Mouse (Mus musculus) heart, embryonic 14.5 days (tissue): ENCODE results near the gene Chit1. TPM values are rescaled to one million over a fixed set of nuclear protein-coding genes. Genes with fewer than 3 reads are reported as not detected.

Source experiments
- ATAC-seq: fragments of 200-750 bp; cut with Nextera tagmentation; 2 replicates; pipeline ENCODE4 v1.8.0; 2017; ENCODE audit warnings: low read depth, moderate TSS enrichment; ENCODE audit not compliant: insufficient number of reproducible peaks, insufficient read depth, low FRiP score
- H3K27ac ChIP-seq, 2 experiments: fragments of 200-500 bp in 1 of 2; fragments of 300-500 bp in 1 of 2; sonication (generic) in 1 of 2; replicated peaks in 1 of 2; 2 replicates each; pipeline ENCODE4 v1.5.1; 2012 to 2014; ENCODE audit warnings: low read depth in 2 of 2, low read length in 2 of 2, control low read depth in 1 of 2, mild to moderate bottlenecking in 1 of 2, mixed read lengths in 1 of 2; ENCODE audit not compliant: control insufficient read depth in 1 of 2, insufficient read depth in 1 of 2
- H3K27me3 ChIP-seq: fragments of 300-500 bp; sonication (generic); 2 replicates; pipeline ENCODE4 v1.6.1; 2014; ENCODE audit warnings: mild to moderate bottlenecking, low read length, control low read depth; ENCODE audit not compliant: control insufficient read depth, insufficient read depth
- H3K36me3 ChIP-seq: fragments of 300-500 bp; sonication (generic); 2 replicates; pipeline ENCODE4 v1.6.1; 2014; ENCODE audit warnings: mild to moderate bottlenecking, control low read depth, low read length, mixed read lengths; ENCODE audit not compliant: control insufficient read depth, insufficient read depth
- H3K4me1 ChIP-seq, 2 experiments: fragments of 200-500 bp in 1 of 2; fragments of 300-500 bp in 1 of 2; sonication (generic) in 1 of 2; 2 replicates each; pipeline ENCODE4 v1.6.1; 2012 to 2014; ENCODE audit warnings: low read length in 2 of 2, control low read depth in 1 of 2, mixed read lengths in 1 of 2; ENCODE audit not compliant: control insufficient read depth in 2 of 2, insufficient read depth in 2 of 2
- H3K4me2 ChIP-seq: fragments of 300-500 bp; sonication (generic); 2 replicates; pipeline ENCODE4 v1.6.1; 2014; ENCODE audit warnings: mild to moderate bottlenecking, low read length
- H3K4me3 ChIP-seq, 2 experiments: fragments of 200-500 bp in 1 of 2; fragments of 300-500 bp in 1 of 2; sonication (generic) in 1 of 2; 2 replicates each; pipeline ENCODE4 v1.5.1; 2012 to 2014; ENCODE audit warnings: low read length in 2 of 2, mild to moderate bottlenecking in 2 of 2, control low read depth in 1 of 2, low read depth in 1 of 2, moderate library complexity in 1 of 2; ENCODE audit not compliant: control insufficient read depth in 1 of 2, insufficient read depth in 1 of 2
- H3K9ac ChIP-seq: fragments of 300-500 bp; sonication (generic); 2 replicates; pipeline ENCODE4 v1.6.1; 2014; ENCODE audit warnings: mild to moderate bottlenecking, low read length
- H3K9me3 ChIP-seq: fragments of 300-500 bp; sonication (generic); 2 replicates; pipeline ENCODE4 v1.6.1; 2016; ENCODE audit warnings: low read length, control low read depth; ENCODE audit not compliant: control insufficient read depth
- WGBS: fragments of 180-500 bp; shearing (Covaris S2); extraction: QIAGEN DNeasy Blood & Tissue Kit; methylation state at CpG from one replicate; pipeline ENCODE4 v1.1.7; 2014; 5-methylcytosine and 5-hydroxymethylcytosine counted together
- polyA plus RNA-seq: library from polyadenylated mRNA; unstranded; fragments of >200 nt; fragmentation: Nextera tagmentation; extraction: Ambion mirVana; gene quantifications from 2 replicates; pipeline ENCODE4 v1.2.1, GENCODE M21; 2014

The Chit1 gene
- polyA plus RNA-seq, 1 experiment from 2014 or later = 0.96 TPM

DNA sequence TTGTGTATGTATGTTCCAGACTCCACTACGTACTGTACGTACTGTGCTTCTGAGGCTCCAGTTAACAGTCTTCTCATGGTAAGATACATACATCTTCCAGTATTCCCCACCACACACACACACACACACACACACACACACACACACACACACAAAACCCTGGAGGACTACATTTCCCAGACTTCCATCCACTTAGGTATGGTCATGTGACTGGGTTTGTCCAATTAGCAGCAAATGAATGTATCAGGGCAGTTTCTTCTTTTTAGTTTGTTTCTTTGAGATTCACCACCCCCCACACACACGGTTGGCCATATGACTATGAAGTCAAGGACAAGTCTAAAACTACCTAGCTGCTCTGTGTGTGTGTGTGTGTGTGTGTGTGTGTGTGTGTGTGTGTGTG lies 1.0 kb upstream of the Chit1 start:
- Histone ChIP-seq H3K9ac (no peak overlapping the region), H3K27me3 (no peaks in the 10 kb centered on the region), H3K9me3 (no peaks in the 10 kb centered on the region), H3K4me1 (no peaks in the 10 kb centered on the region), H3K4me2 (no peak overlapping the region), H3K36me3 (no peaks in the 10 kb centered on the region), H3K27ac (no peak overlapping the region), H3K4me3 (no peak overlapping the region)
- no peak for ATAC-seq
- WGBS = 89% methylated on average over 3 of the region's 3 CpGs

DNA sequence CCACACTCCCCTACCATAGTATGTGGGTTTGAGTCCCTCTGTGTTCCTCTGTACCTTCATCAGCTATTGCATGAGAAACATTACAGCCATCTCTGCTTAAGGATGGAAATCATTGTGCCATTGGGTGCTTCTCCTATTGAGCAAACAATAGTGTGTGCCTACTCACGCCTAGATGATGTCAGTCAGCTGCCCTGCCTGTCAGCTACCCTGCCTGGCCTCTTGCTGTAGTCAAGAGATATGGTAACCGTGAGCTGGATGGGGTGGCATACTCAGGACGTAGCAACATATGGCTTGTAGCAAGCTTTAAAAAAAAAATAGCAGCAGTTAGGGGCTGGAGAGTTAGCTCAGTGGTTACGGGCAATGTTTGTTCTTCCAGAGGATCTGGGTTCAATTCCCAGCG lies 593 bp upstream of the Chit1 start:
- Histone ChIP-seq H3K9me3 (no peaks in the 10 kb centered on the region), H3K9ac (no peak overlapping the region), H3K36me3 (no peaks in the 10 kb centered on the region), H3K27ac (no peak overlapping the region), H3K4me3 (no peak overlapping the region), H3K4me2 (no peak overlapping the region), H3K4me1 (0 out of 4 replicates have a peak, but pooled peaks cover 0 to 2% of the 10 kb centered on the region in 2 experiments), H3K27me3 (no peaks in the 10 kb centered on the region)
- no peak for ATAC-seq
- WGBS = 65% methylated on average over 5 of the region's 5 CpGs

DNA sequence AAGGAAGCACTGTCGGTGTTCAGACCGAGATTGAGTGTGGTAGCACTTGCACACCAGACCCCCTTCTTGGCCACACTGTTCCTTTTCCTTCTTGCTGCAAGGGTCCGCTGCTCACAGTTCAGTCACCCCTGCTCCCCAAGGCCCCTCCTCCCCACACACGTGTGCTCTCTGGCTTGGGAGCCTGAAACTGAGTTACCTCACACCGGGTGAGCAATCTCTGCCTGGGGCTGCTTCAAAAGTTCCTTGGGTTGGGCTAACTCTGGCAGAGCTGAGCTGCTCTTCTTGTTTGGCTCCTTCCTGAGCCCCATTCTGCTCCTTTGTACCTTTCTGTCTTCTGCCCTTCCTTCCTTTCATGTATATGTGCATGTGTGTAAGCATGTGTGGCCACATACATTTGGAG lies 2.5 kb downstream of the Chit1 start:
- Histone ChIP-seq H3K36me3 (no peaks in the 10 kb centered on the region), H3K9ac (no peak overlapping the region), H3K4me1 (0 out of 4 replicates have a peak, but pooled peaks cover 0 to 2% of the 10 kb centered on the region in 2 experiments), H3K4me3 (no peak overlapping the region), H3K9me3 (no peaks in the 10 kb centered on the region), H3K4me2 (no peak overlapping the region), H3K27me3 (no peaks in the 10 kb centered on the region), H3K27ac (no peak overlapping the region)
- WGBS = 67% methylated on average over 5 of the region's 5 CpGs
- no peak for ATAC-seq

DNA sequence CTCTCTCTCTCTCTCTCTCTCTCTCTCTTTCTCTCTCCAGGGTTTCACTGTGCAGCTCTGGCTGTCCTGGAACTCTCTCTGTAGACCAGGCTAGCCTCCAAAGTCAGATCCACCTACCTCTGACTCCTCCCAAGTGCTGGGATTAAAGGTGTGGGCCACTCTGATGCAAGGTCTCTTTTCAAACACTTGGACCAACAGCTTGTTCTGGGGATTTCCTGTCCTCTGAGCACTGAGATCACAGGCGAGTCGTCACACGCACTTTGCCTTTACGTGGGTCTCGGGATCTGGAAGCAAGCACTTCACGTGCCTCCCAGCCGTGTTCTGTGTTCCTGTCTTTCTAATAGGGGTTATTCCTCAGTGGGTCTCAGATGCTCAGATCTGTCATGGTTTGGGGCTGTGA lies 3.0 kb downstream of the Chit1 start:
- 73% methylated on average over 7 of the region's 7 CpGs for WGBS
- Histone ChIP-seq H3K4me2 (no peak overlapping the region), H3K4me1 (0 out of 4 replicates have a peak, but pooled peaks cover 0 to 2% of the 10 kb centered on the region in 2 experiments), H3K4me3 (no peak overlapping the region), H3K27me3 (no peaks in the 10 kb centered on the region), H3K9me3 (no peaks in the 10 kb centered on the region), H3K36me3 (no peaks in the 10 kb centered on the region), H3K9ac (no peak overlapping the region), H3K27ac (no peak overlapping the region)
- no peak for ATAC-seq

DNA sequence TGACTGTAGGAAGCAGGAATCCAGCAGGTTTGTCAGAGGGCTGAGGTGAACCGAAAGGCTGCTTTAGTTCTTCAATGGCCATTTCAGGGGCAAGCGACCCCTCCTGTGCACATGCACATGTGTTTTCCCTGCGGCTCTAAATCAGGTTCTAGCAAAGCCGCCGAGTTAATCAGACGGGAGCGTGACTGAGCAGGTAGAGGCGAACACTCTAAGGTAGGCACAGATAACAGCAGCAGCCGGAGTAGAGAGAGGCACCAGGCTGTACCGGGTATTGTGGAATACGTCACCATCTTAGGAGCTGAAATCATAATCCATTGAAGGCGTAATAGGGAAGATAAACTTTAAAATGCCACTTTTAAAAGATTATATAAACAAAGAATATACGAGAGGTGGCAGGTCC lies 3.7 kb downstream of the Chit1 start:
- WGBS = 62% methylated on average over 13 of the region's 13 CpGs

DNA sequence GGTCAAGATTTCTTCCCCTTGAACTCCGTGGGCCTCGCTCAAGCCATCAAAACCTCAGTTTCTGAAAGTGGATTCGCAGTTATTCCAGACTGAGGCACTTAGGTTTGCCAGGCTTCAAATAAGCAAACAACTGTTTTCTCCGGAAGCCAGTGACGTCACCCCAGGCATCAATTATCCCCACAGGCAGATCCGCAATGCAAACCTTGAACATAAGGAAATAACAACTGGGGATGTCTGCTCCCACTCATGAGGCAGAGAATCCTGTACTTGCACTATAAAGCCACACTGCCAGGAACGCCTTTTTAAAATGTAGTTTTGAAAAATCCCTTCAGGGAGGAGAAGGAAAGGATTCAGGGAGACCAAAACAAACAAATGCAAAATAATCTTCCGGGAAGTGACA lies 4.4 kb downstream of the Chit1 start:
- ATAC-seq = no peak
- no peaks in the 10 kb centered on the region for H3K27me3 ChIP-seq
- H3K9ac ChIP-seq = no peak overlapping the region
- H3K9me3 ChIP-seq = no peaks in the 10 kb centered on the region
- H3K36me3 ChIP-seq = no peaks in the 10 kb centered on the region
- 0 out of 4 replicates have a peak, but pooled peaks cover 0 to 2% of the 10 kb centered on the region in 2 experiments for H3K4me1 ChIP-seq
- no peak overlapping the region for H3K27ac ChIP-seq
- no peak overlapping the region for H3K4me2 ChIP-seq
- no peak overlapping the region for H3K4me3 ChIP-seq
- WGBS = 71% methylated on average over 8 of the region's 8 CpGs

More for the DNA sequence above, 3.7 kb downstream of the Chit1 start:
- ATAC-seq = no peak
- Histone ChIP-seq H3K27me3 (no peaks in the 10 kb centered on the region), H3K4me2 (no peak overlapping the region), H3K9ac (no peak overlapping the region), H3K4me1 (0 out of 4 replicates have a peak, but pooled peaks cover 0 to 2% of the 10 kb centered on the region in 2 experiments), H3K9me3 (no peaks in the 10 kb centered on the region), H3K27ac (no peak overlapping the region), H3K36me3 (no peaks in the 10 kb centered on the region), H3K4me3 (no peak overlapping the region)

DNA sequence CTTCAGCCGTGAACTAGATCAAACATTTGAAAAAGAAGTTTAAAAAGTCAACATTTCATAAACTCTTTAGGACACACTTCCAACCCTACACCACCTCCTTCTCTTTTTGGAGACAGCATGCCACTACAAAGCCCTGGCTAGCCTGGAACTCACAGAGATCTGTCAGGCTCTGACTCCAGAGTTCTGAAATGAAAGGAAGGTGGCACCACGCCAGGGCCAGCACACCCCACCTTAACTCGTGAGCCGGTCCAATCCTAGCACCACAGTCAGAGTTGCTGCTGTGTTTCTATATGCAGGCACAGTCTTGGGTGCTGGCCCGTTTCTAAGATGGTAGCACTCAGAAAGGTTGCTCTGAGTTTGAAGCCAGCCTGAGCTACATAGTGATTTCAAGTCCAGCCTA lies 6.1 kb downstream of the Chit1 start:
- no peak overlapping the region for H3K4me2 ChIP-seq
- H3K36me3 ChIP-seq = no peaks in the 10 kb centered on the region
- H3K27me3 ChIP-seq = no peaks in the 10 kb centered on the region
- H3K4me1 ChIP-seq = 0 out of 4 replicates have a peak, but pooled peaks cover 0 to 2% of the 10 kb centered on the region in 2 experiments
- no peak overlapping the region for H3K27ac ChIP-seq
- ATAC-seq = no peak
- no peaks in the 10 kb centered on the region for H3K9me3 ChIP-seq
- 50% methylated on average over 5 of the region's 5 CpGs for WGBS
- H3K9ac ChIP-seq = no peak overlapping the region
- H3K4me3 ChIP-seq = no peak overlapping the region

DNA sequence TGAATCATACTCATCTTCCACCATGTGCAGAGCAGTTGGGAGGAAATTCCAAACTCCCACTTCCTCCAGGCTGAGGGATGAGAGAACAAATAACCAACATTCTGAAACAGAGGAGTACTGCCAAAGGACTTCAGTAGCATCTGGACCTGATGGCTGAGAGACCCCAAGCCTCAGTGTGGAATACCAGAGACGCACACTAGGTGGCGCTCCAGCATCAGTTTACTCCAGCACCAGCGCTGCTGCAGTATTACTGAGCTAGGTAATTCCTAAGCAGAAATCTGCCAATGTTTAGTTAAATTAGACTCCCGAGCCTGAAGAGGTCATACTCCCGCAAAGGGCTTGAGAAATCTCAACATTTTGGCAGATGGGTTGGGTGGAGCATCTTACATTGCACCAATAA lies 9.1 kb downstream of the Chit1 start:
- WGBS = 2% methylated on average over 5 of the region's 5 CpGs
- no peak for ATAC-seq

More for the DNA sequence above, 9.1 kb downstream of the Chit1 start:
- Histone ChIP-seq H3K36me3 (no peaks in the 10 kb centered on the region), H3K27me3 (no peaks in the 10 kb centered on the region), H3K9me3 (no peaks in the 10 kb centered on the region), H3K27ac (no peak overlapping the region), H3K4me1 (0 out of 4 replicates have a peak, but pooled peaks cover 0 to under 1% of the 10 kb centered on the region in 2 experiments), H3K4me2 (no peak overlapping the region), H3K4me3 (no peak overlapping the region), H3K9ac (no peak overlapping the region)
